Mouse (Mus musculus) adrenal gland, postnatal 14 days (tissue): Measurements from ENCODE around the gene Tspan5. TPM values are rescaled to one million over a fixed set of nuclear protein-coding genes. Genes with fewer than 3 reads are reported as not detected.

Source experiments
- DNase-seq: peaks from one replicate; pipeline ENCODE4 v3.0.0; 2021; ENCODE audit warnings: mixed read lengths
- total RNA-seq: library from RNA; stranded (reverse); gene quantifications from 2 replicates; pipeline ENCODE4 v1.2.3, GENCODE M21; 2021

Gene Tspan5
- total RNA-seq, 1 experiment from 2014 or later = 38.2 TPM

- no peak for DNase-seq
These were observed 28.8 kb downstream of the Tspan5 start for GRCm38 (mm10) chr3:138770650-138771331.

GRCm38 (mm10) chr3:138771549-138772333 is 29.7 kb downstream of the Tspan5 start:
- DNase-seq = no peak

- DNase-seq = no peak
These were observed 32.0 kb downstream of the Tspan5 start for GRCm38 (mm10) chr3:138773871-138774606.

GRCm38 (mm10) chr3:138774607-138774943 is 32.6 kb downstream of the Tspan5 start:
- DNase-seq = no peak

GRCm38 (mm10) chr3:138775926-138776715 is 34.1 kb downstream of the Tspan5 start:
- DNase-seq = no peak

- no peak for DNase-seq
These were observed 39.5 kb downstream of the Tspan5 start for GRCm38 (mm10) chr3:138781492-138781891.

GRCm38 (mm10) chr3:138783859-138784640 is 42.1 kb downstream of the Tspan5 start:
- no peak for DNase-seq

- no peak for DNase-seq
These were observed 42.6 kb downstream of the Tspan5 start for GRCm38 (mm10) chr3:138784641-138785025.

- no peak for DNase-seq
These were observed 45.9 kb downstream of the Tspan5 start for GRCm38 (mm10) chr3:138787758-138788488.

- no peak for DNase-seq
These were observed 46.5 kb downstream of the Tspan5 start for GRCm38 (mm10) chr3:138788489-138788850.

GRCm38 (mm10) chr3:138789275-138789674 is 47.3 kb downstream of the Tspan5 start:
- DNase-seq = no peak

- DNase-seq = no peak
These were observed 52.5 kb downstream of the Tspan5 start for GRCm38 (mm10) chr3:138794533-138794932.

GRCm38 (mm10) chr3:138795951-138796350 is 54.0 kb downstream of the Tspan5 start:
- no peak for DNase-seq

- no peak for DNase-seq
These were observed 54.6 kb downstream of the Tspan5 start for GRCm38 (mm10) chr3:138796583-138796982.

- DNase-seq = no peak
These were observed 58.8 kb downstream of the Tspan5 start for GRCm38 (mm10) chr3:138800664-138801411.

GRCm38 (mm10) chr3:138801661-138802060 is 59.7 kb downstream of the Tspan5 start:
- DNase-seq = no peak

GRCm38 (mm10) chr3:138802722-138803443 is 60.9 kb downstream of the Tspan5 start:
- DNase-seq = no peak

- DNase-seq = no peak
These were observed 61.6 kb downstream of the Tspan5 start for GRCm38 (mm10) chr3:138803444-138804085.
